Mouse (Mus musculus) embryonic facial prominence, embryonic 10.5 days (tissue): ENCODE measurements at regions not wholly inside any gene's neighbourhood (a gene's known extent, or its start where the extent isn't known, plus 50 kb on each side); places are given as distances from the start of the nearest gene placed in this dataset.

Source experiments
- DNase-seq: peaks from one replicate; pipeline ENCODE4 v3.0.0-alpha.2; 2017; ENCODE audit warnings: low spot score
- H3K27ac ChIP-seq: fragments of 300-500 bp; sonication (generic); replicated peaks from 2 replicates; pipeline ENCODE4 v1.5.1; 2016; ENCODE audit warnings: mild to moderate bottlenecking
- H3K27me3 ChIP-seq: fragments of 300-500 bp; sonication (generic); replicated peaks from 2 replicates; pipeline ENCODE4 v1.6.1; 2016; ENCODE audit warnings: low read depth, mild to moderate bottlenecking; ENCODE audit not compliant: poor library complexity, severe bottlenecking
- H3K36me3 ChIP-seq: fragments of 300-500 bp; sonication (generic); replicated peaks from 2 replicates; pipeline ENCODE4 v1.6.1; 2016; ENCODE audit warnings: mild to moderate bottlenecking, moderate library complexity
- H3K4me1 ChIP-seq: fragments of 300-500 bp; sonication (generic); 2 replicates; pipeline ENCODE4 v1.6.1; 2016
- H3K4me3 ChIP-seq: fragments of 300-500 bp; sonication (generic); 2 replicates; pipeline ENCODE4 v1.5.1; 2016; ENCODE audit warnings: mild to moderate bottlenecking, moderate library complexity
- H3K9me3 ChIP-seq: fragments of 300-500 bp; sonication (generic); 2 replicates; pipeline ENCODE4 v1.6.1; 2016; ENCODE audit warnings: mild to moderate bottlenecking
- WGBS: fragments of 180-500 bp; shearing (Covaris S2); methylation state at CpG from one replicate; pipeline ENCODE4 v1.1.7; 2016; 5-methylcytosine and 5-hydroxymethylcytosine counted together

DNA sequence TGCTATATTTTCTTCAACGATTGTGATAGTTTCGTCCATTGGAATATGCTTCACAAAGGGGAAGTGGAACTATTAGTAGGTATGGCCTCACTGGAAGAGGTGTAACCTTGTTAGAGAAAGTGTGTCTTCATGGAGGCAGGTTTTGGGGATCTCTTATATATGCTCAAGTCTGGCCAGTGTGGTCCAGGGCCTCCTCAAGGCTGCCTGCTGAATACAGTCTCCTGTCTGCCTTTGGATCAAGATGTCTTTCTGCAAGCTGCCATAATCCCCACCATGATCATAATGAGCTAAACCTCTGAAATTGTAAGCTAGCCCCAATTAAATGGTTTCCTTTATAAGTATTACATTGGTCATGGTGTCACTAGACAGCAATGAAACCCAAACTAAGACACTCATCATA lies 384.3 kb downstream of the Btbd3 start:
- Histone ChIP-seq H3K27me3 (no peaks in the 10 kb centered on the region), H3K9me3 (no peaks in the 10 kb centered on the region), H3K4me3 (no peak overlapping the region), H3K4me1 (no peaks in the 10 kb centered on the region), H3K27ac (no peak overlapping the region), H3K36me3 (no peaks in the 10 kb centered on the region)
- no peak for DNase-seq
- WGBS = 93% methylated on average over 2 of the region's 2 CpGs

DNA sequence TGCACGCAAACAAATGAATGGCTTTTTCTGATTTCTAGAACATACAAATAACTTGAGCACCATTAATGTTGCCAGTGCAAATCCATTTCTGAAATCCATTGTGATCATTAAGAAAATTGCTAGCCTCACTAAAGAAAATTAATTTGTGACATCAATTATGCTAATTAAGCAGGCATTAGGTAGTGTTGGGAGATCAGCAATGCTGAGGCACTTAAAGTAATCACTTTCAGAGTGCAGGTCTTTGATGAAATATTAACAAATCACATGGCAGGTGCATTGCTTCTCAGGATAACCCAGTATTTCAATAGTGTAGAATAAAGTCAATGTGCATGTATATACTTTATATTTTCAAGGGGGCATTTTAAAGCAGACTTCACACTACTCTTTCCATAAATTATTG lies 385.0 kb downstream of the Btbd3 start:
- Histone ChIP-seq H3K4me1 (no peaks in the 10 kb centered on the region), H3K4me3 (no peak overlapping the region), H3K9me3 (no peaks in the 10 kb centered on the region), H3K36me3 (no peaks in the 10 kb centered on the region), H3K27me3 (no peaks in the 10 kb centered on the region), H3K27ac (no peak overlapping the region)
- DNase-seq = no peak
- 93% methylated on average over 1 of the region's 1 CpGs for WGBS

GRCm38 (mm10) chr2:138648616-138649015 lies 392.3 kb downstream of the Btbd3 start:
- no peak overlapping the region for H3K27ac ChIP-seq
- H3K27me3 ChIP-seq = no peaks in the 10 kb centered on the region
- no peak overlapping the region for H3K4me3 ChIP-seq

DNA sequence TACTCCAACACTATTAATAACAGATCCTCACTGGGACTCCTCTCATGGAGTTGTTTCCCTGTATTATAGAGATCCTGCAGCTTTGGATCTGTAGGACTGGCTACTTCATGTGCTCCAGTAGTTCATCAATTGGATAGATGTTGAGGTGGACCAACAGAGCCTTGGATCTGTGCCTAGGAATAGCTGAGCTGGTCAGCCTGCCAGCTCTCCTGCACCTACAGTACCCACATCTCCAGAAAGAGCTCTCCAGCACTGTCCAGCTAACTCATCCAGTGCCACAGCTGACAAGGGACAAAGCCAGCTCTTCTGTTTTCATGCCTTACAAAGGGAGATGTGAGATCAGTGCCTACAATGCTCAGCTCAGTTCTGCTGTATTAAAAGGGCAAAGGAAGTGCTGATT lies 403.0 kb downstream of the Btbd3 start:
- H3K9me3 ChIP-seq = no peaks in the 10 kb centered on the region
- no peaks in the 10 kb centered on the region for H3K36me3 ChIP-seq
- no peak for DNase-seq
- no peaks in the 10 kb centered on the region for H3K27me3 ChIP-seq
- H3K4me1 ChIP-seq = peaks cover 2% of the 10 kb centered on the region; the same call in 1 of the 2 replicates
- no peak overlapping the region for H3K27ac ChIP-seq
- no peak overlapping the region for H3K4me3 ChIP-seq

More at GRCm38 (mm10) chr2:138648616-138649015, 392.3 kb downstream of the Btbd3 start:
- WGBS = 68% methylated on average over 3 of the region's 3 CpGs
- no peaks in the 10 kb centered on the region for H3K4me1 ChIP-seq
- no peaks in the 10 kb centered on the region for H3K9me3 ChIP-seq
- no peaks in the 10 kb centered on the region for H3K36me3 ChIP-seq
- no peak for DNase-seq

GRCm38 (mm10) chr2:138670307-138670706 lies 413.9 kb downstream of the Btbd3 start:
- H3K27me3 ChIP-seq = no peaks in the 10 kb centered on the region
- no peak for DNase-seq
- H3K4me1 ChIP-seq = no peaks in the 10 kb centered on the region
- no peaks in the 10 kb centered on the region for H3K9me3 ChIP-seq
- H3K27ac ChIP-seq = no peak overlapping the region
- H3K36me3 ChIP-seq = no peaks in the 10 kb centered on the region
- H3K4me3 ChIP-seq = no peak overlapping the region

DNA sequence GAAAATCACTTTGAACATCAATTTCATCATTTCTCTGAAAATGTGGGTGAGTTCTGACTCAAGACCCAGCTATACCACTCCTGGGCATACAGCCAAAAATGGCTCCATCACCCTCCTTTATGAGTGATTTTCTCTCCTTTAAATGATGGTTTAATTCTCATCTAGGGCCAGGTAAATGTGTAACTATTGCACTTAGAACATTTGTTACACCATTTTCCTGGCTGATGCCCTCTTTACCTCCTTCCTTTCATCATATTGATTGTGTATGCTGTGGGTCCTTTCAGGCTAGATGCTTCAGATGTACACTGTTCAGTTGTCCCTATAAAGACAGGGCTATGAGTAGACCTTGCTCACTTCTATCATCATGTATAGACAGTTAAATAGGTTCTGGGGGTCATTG lies 418.4 kb downstream of the Btbd3 start:
- Histone ChIP-seq H3K36me3 (no peaks in the 10 kb centered on the region), H3K4me1 (no peaks in the 10 kb centered on the region), H3K4me3 (no peak overlapping the region), H3K27me3 (no peaks in the 10 kb centered on the region), H3K27ac (no peak overlapping the region), H3K9me3 (no peaks in the 10 kb centered on the region)
- no peak for DNase-seq

GRCm38 (mm10) chr2:138675229-138676065 lies 419.1 kb downstream of the Btbd3 start:
- Histone ChIP-seq H3K9me3 (no peaks in the 10 kb centered on the region), H3K4me3 (no peak overlapping the region), H3K36me3 (no peaks in the 10 kb centered on the region), H3K27ac (no peak overlapping the region), H3K27me3 (no peaks in the 10 kb centered on the region), H3K4me1 (no peaks in the 10 kb centered on the region)
- no peak for DNase-seq
- WGBS = 83% methylated on average over 3 of the region's 3 CpGs

DNA sequence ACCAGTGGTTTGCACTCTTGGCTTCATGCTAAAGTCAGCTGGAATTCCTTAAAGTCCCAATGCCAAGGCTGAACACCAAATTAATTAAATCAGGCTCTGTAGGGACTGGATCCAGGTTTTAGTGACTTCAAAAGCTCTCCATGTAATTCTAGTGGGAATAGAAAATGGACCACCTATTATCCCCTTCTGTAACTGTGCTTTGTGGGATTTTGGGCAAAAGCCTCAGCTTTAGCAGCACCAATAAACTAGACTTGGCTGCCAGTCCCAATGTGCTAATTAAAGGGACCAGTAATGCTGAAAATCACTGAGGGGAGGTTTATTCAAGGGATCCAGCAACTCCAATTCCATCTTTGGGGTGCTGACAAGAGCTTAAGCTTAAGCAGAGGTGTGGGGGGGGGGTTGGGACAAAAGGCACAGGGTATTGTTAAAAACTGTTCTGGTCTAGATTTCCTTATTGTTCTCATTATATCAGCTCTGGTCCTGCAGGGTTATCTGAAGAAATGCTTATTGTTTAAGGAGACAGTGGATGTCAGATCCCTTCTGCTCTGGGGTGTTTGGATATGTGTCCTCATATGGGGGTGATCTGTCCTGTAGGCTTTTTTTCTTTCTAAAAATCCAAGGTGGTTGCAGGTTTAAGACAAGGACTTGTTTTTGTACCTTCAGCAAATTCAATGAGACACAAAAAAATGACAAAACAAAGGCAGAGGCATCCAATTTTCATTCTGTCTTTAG lies 431.9 kb downstream of the Btbd3 start:
- Histone ChIP-seq H3K9me3 (no peaks in the 10 kb centered on the region), H3K27me3 (no peaks in the 10 kb centered on the region), H3K4me3 (no peak overlapping the region), H3K4me1 (no peaks in the 10 kb centered on the region), H3K27ac (no peak overlapping the region), H3K36me3 (no peaks in the 10 kb centered on the region)
- DNase-seq = no peak

DNA sequence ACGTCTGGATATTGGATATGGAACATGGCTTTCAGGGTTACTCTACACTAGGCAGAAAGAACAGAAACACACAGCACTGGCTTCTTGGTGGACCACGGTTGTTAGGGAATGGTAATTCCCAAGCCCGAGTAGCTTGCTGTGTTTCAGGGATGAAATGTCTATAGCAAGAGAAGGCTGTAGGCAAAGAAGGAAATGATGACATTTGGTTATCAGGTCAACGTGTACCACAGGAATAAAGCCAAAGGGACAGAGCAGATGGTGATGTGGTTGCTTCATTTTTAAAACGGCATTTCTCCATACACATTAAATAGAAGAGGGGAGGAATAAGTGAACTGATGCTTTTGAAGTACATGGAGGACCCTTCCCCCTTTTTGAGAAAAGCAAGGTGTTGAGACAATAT lies 433.1 kb downstream of the Btbd3 start:
- 89% methylated on average over 5 of the region's 5 CpGs for WGBS
- no peak for DNase-seq
- Histone ChIP-seq H3K27me3 (no peaks in the 10 kb centered on the region), H3K4me1 (no peaks in the 10 kb centered on the region), H3K9me3 (no peaks in the 10 kb centered on the region), H3K27ac (no peak overlapping the region), H3K36me3 (no peaks in the 10 kb centered on the region), H3K4me3 (no peak overlapping the region)

DNA sequence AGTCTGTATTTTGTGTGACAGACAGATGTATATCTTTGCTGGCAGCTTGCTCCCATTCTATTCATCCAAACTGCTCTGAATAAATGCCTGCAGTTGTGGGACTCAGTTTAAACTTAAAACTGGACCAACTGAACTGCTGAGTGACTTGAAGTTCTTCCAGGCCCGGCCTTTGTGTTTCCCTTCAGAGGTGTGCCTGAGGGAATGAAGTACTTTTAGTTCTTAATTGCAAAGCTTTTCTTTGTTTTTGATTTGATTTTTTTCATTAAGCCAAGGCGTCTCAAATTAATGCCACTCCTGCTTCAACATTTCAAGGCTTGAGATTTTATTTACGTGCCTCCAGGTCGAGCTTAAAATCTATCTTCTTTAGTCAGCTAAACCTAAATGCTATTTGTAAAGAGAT lies 446.4 kb downstream of the Btbd3 start:
- WGBS = 77% methylated on average over 4 of the region's 4 CpGs
- H3K9me3 ChIP-seq = no peaks in the 10 kb centered on the region
- DNase-seq = no peak
- H3K27ac ChIP-seq = no peak overlapping the region
- H3K36me3 ChIP-seq = no peaks in the 10 kb centered on the region
- H3K27me3 ChIP-seq = no peaks in the 10 kb centered on the region
- 0 out of 2 replicates have a peak, but pooled peaks cover 3% of the 10 kb centered on the region for H3K4me1 ChIP-seq
- no peak overlapping the region for H3K4me3 ChIP-seq

GRCm38 (mm10) chr2:138703943-138704541 lies 447.7 kb downstream of the Btbd3 start:
- Histone ChIP-seq H3K27ac (no peak overlapping the region), H3K4me3 (no peak overlapping the region), H3K9me3 (no peaks in the 10 kb centered on the region), H3K36me3 (no peaks in the 10 kb centered on the region), H3K4me1 (0 out of 2 replicates have a peak, but pooled peaks cover 3% of the 10 kb centered on the region), H3K27me3 (no peaks in the 10 kb centered on the region)
- WGBS = 82% methylated on average over 4 of the region's 4 CpGs
- no peak for DNase-seq

- Histone ChIP-seq H3K4me3 (no peak overlapping the region), H3K27me3 (no peaks in the 10 kb centered on the region), H3K27ac (no peak overlapping the region), H3K9me3 (no peaks in the 10 kb centered on the region), H3K4me1 (0 out of 2 replicates have a peak, but pooled peaks cover 3% of the 10 kb centered on the region), H3K36me3 (no peaks in the 10 kb centered on the region)
- DNase-seq = no peak
- 63% methylated on average over 2 of the region's 2 CpGs for WGBS
Observed at GRCm38 (mm10) chr2:138708763-138709162, 452.4 kb downstream of the Btbd3 start.

DNA sequence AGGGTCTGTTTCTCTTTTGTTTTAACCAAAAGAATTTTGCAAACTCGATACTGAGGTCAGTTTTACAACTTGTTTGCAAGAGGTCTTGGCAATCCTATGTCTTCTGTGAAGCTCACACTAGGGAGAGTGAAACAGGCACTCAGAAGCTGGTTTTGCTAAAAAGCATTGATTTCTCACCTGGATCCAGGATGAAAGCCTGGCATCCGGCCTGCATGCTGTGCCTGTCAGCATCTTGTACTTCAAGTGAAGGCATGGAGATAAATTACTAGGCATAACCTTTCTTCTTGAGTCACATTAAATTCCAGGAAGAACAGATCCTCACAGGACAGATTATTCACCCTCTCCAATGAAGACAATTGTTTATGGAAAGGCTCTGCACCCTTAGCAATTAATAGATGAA lies 477.5 kb downstream of the Btbd3 start:
- WGBS = 76% methylated on average over 2 of the region's 2 CpGs
- no peaks in the 10 kb centered on the region for H3K9me3 ChIP-seq
- H3K4me1 ChIP-seq = no peaks in the 10 kb centered on the region
- no peak overlapping the region for H3K4me3 ChIP-seq
- no peak overlapping the region for H3K27ac ChIP-seq
- DNase-seq = no peak
- H3K27me3 ChIP-seq = no peaks in the 10 kb centered on the region
- no peaks in the 10 kb centered on the region for H3K36me3 ChIP-seq
